14 mouse cellular contexts compared by ENCODE assay signal in genomic region chrX:73594451-73595121, GRCm38 (mm10). TPM values are rescaled to one million over a fixed set of nuclear protein-coding genes. Genes with fewer than 3 reads are reported as not detected.
DNase-seq lines count a peak whose midpoint lies in the region; ATAC-seq and TF ChIP-seq lines count a peak whose summit lies in the region.
"Had no signal": no experiment of that assay in that cellular context is flagged by ENCODE, and none has a peak within 500 bp of the region (broad histone marks: within the 10 kb centered on the region; RNA-seq: fewer than 3 reads in every experiment).

No protein-coding gene starts in this region.

- no peak for TF ChIP-seq CTCF in ES-Bruce4 (IDR thresholded peaks at IDR 0.05; ENCODE audit: low read depth, low read length)

- intact Hi-C loops in left cerebral cortex, postnatal 25 days (cut with DNase I), result loop anchor here (5.0 kb wide), 1 partner anchor 63 kb away; no protein-coding TSS in a partner anchor

- no peaks in the 10 kb centered on the region for H3K36me3 ChIP-seq in ES-Bruce4 (ENCODE audit: control insufficient read depth, insufficient read depth, low read length, poor library complexity, severe bottlenecking)
- H3K36me3 ChIP-seq in intestine, embryonic 15.5 days, result no peaks in the 10 kb centered on the region
- no peaks in the 10 kb centered on the region for H3K36me3 ChIP-seq in limb, embryonic 12.5 days
- H3K36me3 ChIP-seq: heart, embryonic 15.5 days; hindbrain, embryonic 15.5 days had no signal

- H3K4me2 ChIP-seq in intestine, embryonic 15.5 days (replicated peaks), result no peak overlapping the region
- peak overlapping the region; percentile 23; the same call in 1 of the 2 replicates for H3K4me2 ChIP-seq in limb, embryonic 12.5 days
- H3K4me2 ChIP-seq: heart, embryonic 15.5 days; hindbrain, embryonic 15.5 days had no signal

- H3K9ac ChIP-seq in ES-Bruce4 (ENCODE audit: low read depth, poor library complexity, severe bottlenecking), result 0 out of 2 replicates have a peak overlapping the region, but pooled peaks have one; percentile 11
- no peak overlapping the region for H3K9ac ChIP-seq in intestine, embryonic 15.5 days
- no peak overlapping the region for H3K9ac ChIP-seq in limb, embryonic 12.5 days (replicated peaks)
- H3K9ac ChIP-seq: heart, embryonic 15.5 days; hindbrain, embryonic 15.5 days had no signal

- no peaks in the 10 kb centered on the region for H3K4me1 ChIP-seq in ES-Bruce4 (ENCODE audit: control insufficient read depth, insufficient read depth, low read length)
- no peaks in the 10 kb centered on the region; the same call in 1 of the 2 replicates for H3K4me1 ChIP-seq in intestine, embryonic 15.5 days (replicated peaks)
- H3K4me1 ChIP-seq in limb, embryonic 12.5 days (replicated peaks), result peaks cover 10% of the 10 kb centered on the region
- H3K4me1 ChIP-seq: heart, embryonic 15.5 days; hindbrain, embryonic 15.5 days had no signal

- no peaks in the 10 kb centered on the region for H3K27me3 ChIP-seq in ES-Bruce4 (ENCODE audit: control insufficient read depth, insufficient read depth, low read length, poor library complexity, severe bottlenecking)
- no peaks in the 10 kb centered on the region; the same call in 1 of the 2 replicates for H3K27me3 ChIP-seq in intestine, embryonic 15.5 days (replicated peaks)
- peaks cover 12% of the 10 kb centered on the region for H3K27me3 ChIP-seq in limb, embryonic 12.5 days
- H3K27me3 ChIP-seq: hindbrain, embryonic 15.5 days had no signal

- peak; percentile 74; the same call in 1 of the 2 replicates for TF ChIP-seq EP300 in ES-Bruce4 (IDR thresholded peaks at IDR 0.05; ENCODE audit: insufficient read depth, low read depth, low read length)

- H3K4me3 ChIP-seq in ES-Bruce4 (ENCODE audit: low read depth, low read length), result peak overlapping the region; percentile 7; the same call in 1 of the 2 replicates
- H3K4me3 ChIP-seq in intestine, embryonic 15.5 days (replicated peaks), result no peak overlapping the region
- no peak overlapping the region for H3K4me3 ChIP-seq in limb, embryonic 12.5 days (replicated peaks)
- H3K4me3 ChIP-seq: heart, embryonic 15.5 days; hindbrain, embryonic 15.5 days had no signal

- ATAC-seq in intestine, embryonic 15.5 days, result 0 out of 2 replicates have a peak, but pooled peaks have one; percentile 36
- ATAC-seq in limb, embryonic 12.5 days (ENCODE audit: insufficient number of reproducible peaks, insufficient read depth, low FRiP score, low TSS enrichment, low read depth), result peak; percentile 79

- H3K9me3 ChIP-seq in ES-Bruce4 (replicated peaks; ENCODE audit: control insufficient read depth, insufficient read depth, low read length, poor library complexity, severe bottlenecking), result no peaks in the 10 kb centered on the region
- no peaks in the 10 kb centered on the region for H3K9me3 ChIP-seq in intestine, embryonic 15.5 days
- no peaks in the 10 kb centered on the region for H3K9me3 ChIP-seq in limb, embryonic 12.5 days
- H3K9me3 ChIP-seq: heart, embryonic 15.5 days; hindbrain, embryonic 15.5 days had no signal

- 37% methylated on average over 12 of the region's 12 CpGs for WGBS in intestine, embryonic 15.5 days
- 31% methylated on average over 12 of the region's 12 CpGs for WGBS in limb, embryonic 12.5 days

- H3K27ac ChIP-seq in ES-Bruce4 (ENCODE audit: insufficient read depth, low read length), result peak overlapping the region; percentile 87
- no peak overlapping the region for H3K27ac ChIP-seq in intestine, embryonic 15.5 days
- H3K27ac ChIP-seq in limb, embryonic 12.5 days, result 0 out of 2 replicates have a peak overlapping the region, but pooled peaks have one; percentile 69
- H3K27ac ChIP-seq: heart, embryonic 15.5 days; hindbrain, embryonic 15.5 days had no signal

- TF ChIP-seq POLR2A in ES-Bruce4 (IDR thresholded peaks at IDR 0.05; ENCODE audit: insufficient read depth, low read length), result no peak

- peak; percentile 31 for DNase-seq in R1 (ENCODE audit: low read depth, low spot score)
- no peak for DNase-seq in cerebellum, postnatal 25 days
- DNase-seq in left cerebral cortex, postnatal 25 days (ENCODE audit: low spot score in 2 of 2), result no peak
- no peak for DNase-seq in B cell, adult 2 months
- no peak for DNase-seq in ovary, postnatal 10 days (ENCODE audit: low spot score)
- DNase-seq: cerebellum, postnatal 14 days; gastrocnemius, postnatal 25 days had no signal

RNA-seq across cellular contexts. Expression of gene Dusp9, which starts 44.6 kb away (rescaled TPM):
- polyA plus RNA-seq in ES-Bruce4 (2011; ENCODE audit: insufficient read depth, insufficient read length, low read depth, missing spikeins), result 214 and 216 TPM in 2 replicates
- 10.7 and 11.0 TPM in 2 replicates for polyA plus RNA-seq in intestine, embryonic 15.5 days (2015; fragmentation: Nextera tagmentation; extraction: Ambion mirVana)
- 45.7 and 51.6 TPM in 2 replicates for polyA plus RNA-seq in limb, embryonic 12.5 days (2016; fragmentation: Nextera tagmentation; extraction: Ambion mirVana)
- total RNA-seq in left cerebral cortex, postnatal 25 days (2021), result 1 to 10 TPM in 1 of 2 experiments, under 1 TPM in 1; 0.76 to 1.2 TPM
- total RNA-seq: gastrocnemius, postnatal 25 days; monocyte, adult 5-6 weeks; neutrophil, adult 5-6 weeks had no signal
